Mouse (Mus musculus) MN1 (cell line): ENCODE measurements around the gene 4933402N03Rik.

Experiments used
- DNase-seq: peaks from one replicate; pipeline ENCODE4 v3.0.0-alpha.2; 2016; ENCODE audit warnings: low spot score

Gene 4933402N03Rik

DNA sequence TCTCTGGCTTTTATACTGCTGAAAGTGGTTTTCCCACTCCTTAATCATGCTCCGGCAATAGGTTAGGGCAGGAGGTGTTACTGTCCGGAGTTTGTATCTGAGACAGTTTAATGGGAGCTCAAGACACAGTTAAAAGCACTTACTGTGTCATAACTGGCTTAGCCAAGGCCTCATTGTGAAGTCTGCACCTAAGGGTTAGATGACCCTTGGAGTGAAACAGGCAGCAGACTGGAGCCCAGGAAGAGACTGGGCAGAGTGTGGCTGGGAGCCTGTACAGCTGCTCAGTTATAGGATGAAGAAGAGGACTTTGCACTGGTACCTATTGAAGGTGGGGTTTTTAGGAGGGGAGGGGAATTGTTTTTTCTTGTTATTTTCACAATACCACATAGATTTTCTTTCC, at the start of gene 4933402N03Rik:
Gene 4933402N03Rik (minus strand): TSS at position 101 of the 400 bp plus-strand sequence.
- DNase-seq = no peak

DNA sequence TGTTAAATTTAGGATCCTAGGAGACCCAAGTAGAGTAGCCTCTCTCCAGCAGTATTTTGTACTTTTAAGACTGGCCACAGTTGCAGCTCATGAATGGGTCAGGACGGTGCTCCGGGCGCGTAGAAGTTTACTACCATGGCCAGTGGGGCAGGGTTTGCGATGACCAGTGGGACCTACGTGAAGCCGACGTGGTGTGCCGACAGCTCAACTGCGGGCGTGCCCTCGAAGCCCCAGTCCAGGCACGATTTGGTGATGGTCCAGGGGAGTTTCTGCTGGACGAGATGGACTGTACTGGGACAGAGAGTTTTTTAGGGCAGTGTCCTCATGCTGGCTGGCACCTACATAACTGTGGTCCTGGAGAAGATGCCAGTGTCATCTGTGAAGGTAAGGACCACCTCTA, 41.9 kb upstream of the 4933402N03Rik start:
- DNase-seq = no peak

DNA sequence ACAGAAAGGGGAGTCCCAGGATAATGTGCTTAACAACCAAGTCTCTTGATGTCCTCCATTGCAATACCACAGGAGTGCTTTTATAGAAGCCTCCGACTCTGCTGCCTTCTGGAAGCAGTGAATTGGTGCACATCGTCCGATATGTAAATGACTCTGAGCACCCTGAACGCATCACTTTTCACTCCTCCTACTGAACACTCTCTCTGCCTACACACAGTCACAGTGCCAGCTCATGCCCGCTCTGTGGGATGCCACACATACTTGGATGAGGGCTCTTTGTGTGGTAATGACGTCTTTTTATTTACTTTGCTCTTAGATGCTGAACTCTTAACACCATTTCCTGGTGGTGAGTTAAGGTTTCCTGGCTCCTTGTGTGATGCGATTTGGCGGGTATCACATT, 40.9 kb upstream of the 4933402N03Rik start:
- no peak for DNase-seq

DNA sequence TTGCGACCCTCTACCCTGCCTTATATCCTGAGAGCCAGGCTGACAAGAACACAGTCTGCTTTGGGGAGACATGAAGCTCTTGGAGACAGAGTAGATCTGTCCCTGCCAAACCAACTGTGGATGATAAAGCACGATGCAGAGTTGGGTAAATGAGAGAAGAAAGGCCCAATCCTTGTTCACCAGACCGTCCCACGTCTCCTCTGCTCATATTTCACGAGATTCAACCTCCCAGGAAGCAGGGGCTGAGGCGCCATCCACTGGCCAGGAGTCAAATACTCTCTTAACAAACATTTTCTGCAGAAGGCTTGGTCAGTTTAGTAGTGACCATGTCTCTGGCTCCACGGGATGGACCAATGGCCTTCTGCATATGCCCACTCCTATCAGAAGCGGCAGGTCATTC, 38.2 kb upstream of the 4933402N03Rik start:
- no peak for DNase-seq

DNA sequence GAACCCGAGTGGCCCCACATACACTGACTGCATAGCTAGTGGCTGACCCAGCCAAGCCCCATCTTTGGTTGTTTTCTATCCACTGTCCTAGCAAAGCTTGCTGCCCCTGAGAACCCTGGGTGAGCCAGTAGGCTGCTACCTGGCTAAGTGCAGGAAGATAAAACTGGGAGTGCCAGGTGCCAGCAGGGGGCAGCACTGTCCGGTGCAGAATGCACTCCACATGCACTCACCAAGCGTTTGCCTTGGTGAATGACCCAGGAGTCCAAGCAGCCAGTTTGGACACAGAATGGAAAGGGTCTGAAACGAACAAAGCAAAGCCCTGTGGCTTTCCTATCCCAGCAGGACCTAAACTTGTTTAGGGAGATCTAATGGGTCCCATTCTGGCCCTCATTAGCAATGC, 36.6 kb upstream of the 4933402N03Rik start:
- DNase-seq = no peak

DNA sequence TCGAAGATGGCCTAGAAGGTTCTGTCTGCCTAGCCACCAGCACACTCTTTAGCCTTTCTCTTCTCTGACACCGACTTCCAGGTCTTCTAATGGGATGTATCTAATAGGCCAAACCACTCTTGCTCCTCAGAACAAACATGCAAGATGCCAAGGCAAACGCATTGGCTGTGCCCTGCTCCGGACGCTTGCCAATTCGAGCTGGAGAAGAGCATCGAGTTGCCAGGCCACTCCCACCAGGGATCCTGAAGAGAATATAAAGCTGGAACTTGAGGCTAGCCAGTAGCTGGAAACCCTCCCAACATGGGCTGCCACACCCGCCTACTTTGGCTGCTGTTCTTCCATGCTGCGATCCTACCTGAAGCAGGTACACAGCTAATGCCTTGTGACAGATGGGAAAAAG, 28.0 kb upstream of the 4933402N03Rik start, which contains the start of gene 5430419D17Rik:
Gene 5430419D17Rik (plus strand): TSS at position 282 of the 400 bp plus-strand sequence.
- DNase-seq = no peak

DNA sequence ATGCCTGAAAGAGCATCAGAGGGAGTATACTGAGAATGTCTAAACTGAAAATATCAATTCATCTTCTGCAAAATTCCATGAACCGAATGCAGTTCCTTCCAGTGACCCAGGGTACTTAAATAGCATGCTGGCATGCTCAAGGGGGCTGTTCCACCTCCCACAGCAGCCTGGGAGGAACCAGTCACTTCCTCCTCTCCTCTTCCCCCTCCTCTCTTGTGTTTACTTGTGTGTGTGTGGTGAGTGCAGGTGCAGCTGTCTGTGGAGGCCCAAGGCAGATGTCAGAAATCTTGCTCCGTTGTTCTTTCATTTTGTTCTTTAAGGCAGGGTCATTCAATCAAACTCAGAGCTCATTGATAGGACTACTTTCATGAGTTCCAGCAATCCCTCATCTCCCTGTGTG, 23.0 kb upstream of the 4933402N03Rik start:
- DNase-seq = no peak

DNA sequence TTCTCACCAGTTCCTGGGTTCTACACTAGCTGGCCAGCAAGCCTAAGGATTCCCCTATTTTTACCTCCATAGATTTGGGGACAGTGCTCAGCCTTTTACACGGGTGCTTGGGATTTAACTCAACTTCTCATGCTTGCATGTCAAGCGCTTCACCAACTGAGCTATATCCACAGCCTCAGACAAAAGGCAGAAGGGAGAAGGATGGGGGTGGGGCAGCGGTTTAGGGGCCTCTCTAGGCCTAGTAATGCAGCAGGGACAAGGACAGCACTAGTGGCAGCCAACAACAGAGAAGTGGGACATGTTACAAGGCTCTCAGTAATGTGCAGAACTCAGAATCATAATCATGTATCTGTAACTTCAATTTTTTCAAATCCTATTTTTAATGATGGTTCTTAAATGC, 21.7 kb upstream of the 4933402N03Rik start:
- DNase-seq = no peak

DNA sequence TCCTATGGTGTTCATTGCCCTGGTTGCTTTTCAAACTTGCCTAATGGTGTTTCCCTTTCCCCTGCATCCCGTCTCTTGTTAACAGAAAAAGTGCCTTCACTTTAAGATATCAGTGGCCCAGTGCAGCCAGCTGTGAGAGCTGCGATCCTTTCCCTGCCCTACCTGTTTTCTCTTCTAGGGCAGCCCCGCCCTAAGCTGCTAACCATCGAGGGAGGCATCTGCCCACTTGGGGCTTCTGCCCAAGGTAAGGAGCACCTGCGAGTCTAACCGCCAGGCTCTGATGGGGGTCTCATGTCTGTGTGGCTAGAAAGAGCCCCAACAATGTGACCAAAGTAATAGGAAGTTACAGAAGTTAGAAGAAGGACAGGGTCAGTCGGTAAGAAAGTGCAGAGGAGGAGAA, 16.1 kb upstream of the 4933402N03Rik start:
- DNase-seq = no peak

DNA sequence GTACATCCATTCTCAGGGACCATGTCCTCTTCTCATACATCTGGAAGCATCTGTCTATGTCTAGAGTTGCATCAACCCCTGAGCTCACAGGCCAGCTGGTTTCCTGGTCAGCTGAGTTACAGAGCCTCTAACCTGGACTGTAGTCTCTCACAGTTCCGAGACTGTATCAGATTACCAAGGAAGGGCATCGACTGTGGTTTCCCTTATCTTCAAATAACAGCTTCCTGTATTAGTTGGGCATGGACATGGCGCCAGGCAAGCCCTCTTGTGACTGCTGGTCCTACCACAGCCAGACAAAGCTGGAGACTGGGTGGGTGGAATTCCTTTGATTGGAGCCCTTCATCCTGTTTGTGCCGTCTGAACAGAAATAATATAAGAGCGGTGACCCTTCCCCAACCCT, 6.9 kb upstream of the 4933402N03Rik start:
- DNase-seq = no peak

DNA sequence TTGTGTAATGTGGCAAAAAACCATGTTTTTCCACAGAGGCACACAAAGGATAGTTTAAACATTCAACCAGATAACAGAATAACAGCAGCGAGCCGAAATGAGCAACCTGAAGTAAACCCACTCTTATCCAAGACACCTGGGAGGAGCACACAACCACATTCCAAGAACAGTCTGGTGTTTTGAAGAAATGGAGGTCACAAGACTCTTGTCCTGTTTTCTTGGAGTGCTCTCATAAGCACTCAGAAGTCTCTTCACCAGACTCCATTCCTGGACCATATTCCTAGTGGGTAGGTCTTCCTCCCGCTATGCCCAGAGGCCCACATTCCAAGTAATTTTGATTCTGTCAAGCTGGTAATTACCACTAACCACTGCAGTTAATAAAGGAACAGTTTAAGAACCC, 4.1 kb upstream of the 4933402N03Rik start:
- no peak for DNase-seq

DNA sequence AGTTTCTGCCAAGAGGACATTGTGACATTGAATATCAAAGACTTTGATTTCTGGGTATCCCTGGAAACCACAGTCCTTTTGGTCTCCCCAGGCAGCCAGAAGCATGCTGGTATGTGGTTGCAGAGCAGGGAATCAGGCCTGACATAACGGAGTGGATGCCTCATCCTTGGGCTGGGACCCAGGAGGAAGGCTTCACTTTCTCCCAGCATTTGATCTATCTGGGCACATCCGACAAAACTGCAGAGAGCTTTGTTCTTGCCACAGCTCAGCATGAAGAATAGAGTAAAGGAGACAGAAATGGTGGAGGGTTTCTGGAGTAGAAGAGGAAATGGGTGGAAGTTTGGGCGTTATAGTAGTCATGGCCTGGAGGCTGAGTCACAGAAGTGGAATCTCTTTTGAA, 12.9 kb downstream of the 4933402N03Rik start:
- no peak for DNase-seq

DNA sequence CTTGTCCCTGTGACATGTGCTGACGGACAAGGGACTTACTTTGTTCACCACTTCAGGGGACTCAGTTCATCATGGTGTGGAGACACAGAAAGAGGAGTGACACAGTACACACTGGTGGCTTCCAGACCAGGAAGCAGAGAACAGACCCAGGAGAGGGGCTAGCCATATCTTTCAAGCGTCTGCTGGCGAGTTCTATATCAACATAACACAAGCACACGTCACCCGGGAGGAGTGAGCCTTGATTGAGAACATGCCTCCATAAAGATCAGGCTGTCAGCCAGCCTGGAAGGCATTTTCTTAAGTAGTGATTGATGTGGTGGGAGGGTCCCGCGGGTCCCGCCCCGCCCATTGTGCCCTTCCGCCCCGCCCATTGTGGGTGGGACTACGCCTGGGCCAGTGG, 16.1 kb downstream of the 4933402N03Rik start:
- no peak for DNase-seq

DNA sequence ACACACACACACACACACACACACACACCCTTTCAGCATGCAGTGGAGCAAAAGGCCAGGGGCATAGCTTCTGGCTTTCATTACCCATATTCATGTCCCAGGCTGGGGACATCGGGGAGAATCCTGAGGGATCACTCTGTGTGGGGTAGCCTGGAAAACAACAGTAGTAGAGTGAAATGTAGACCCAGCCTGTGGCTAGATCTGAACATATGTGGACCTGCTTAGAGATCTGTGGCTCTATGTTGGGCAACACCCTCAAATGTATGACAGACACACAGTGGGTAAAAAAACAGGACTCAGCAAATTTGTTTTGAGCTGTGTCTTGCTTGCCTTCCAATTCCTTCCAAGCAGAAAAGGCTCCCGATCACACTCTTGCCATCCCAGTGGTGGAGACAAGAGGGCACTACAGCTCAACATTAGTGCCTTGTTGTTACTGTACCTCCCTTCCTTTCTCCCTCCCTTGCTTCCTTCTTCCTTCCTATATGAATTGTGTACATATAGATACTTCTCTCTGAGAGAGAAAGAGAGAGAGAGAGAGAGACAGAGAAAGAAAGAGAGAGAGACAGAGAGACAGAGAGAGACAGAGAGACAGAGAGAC, 23.8 kb downstream of the 4933402N03Rik start:
- no peak for DNase-seq

DNA sequence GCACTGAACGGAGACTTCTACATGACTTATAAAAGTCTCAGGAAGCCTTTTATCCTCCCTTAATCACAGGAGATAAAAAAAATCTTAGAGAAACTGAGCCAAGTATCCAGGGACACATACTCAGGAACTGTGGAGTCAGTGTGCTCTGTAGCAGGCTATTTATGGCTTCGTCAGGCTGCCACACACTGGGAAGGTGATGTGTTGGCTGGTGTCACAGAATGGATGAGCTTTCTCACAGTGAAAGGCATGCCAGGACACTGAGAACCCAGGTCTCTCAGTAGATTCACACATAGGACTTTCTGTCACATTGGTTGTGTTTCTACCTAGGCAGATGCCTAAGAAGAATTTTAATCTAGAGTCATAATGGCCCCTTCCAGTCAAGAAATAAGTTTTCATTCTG, 31.7 kb downstream of the 4933402N03Rik start:
- no peak for DNase-seq

DNA sequence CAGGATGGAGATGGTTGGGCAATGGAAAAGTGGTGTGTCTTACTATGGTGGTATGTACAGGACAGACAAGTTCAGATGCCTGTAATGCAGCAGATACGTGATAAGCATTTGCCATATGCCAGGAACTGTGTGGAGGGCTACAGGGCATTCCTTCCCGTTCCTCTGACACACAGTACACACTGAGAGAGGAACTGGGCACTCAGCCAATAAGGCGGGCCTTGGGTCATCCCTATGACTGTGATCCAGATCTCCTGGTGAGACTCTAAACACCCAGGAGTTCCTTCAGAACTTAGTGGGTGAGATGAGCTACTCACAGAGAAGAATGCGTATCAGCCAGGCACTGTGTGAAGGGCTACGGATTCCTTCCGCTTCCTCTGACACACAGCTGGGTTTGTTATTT, 32.4 kb downstream of the 4933402N03Rik start:
- DNase-seq = no peak

DNA sequence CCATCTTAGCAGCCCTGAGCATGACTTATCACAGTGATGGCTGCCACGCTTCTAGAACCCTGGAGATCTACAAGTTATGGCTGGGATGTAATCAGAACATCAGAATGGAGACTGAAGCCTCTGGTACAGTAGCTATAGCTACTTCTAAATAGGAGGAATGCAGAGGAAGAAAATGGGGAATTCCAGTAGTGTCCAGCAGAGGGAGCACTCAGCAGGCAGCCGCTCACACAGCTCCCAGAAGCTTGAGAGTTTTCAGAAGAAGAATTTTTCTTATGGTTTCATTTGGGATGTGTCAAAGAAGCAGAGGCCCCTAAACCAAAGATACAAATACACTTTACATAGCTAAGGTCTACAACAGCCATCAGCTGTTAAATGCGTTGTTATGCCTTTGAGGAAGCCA, 33.6 kb downstream of the 4933402N03Rik start:
- peak; percentile 35 for DNase-seq
